In the genomic region with DNA sequence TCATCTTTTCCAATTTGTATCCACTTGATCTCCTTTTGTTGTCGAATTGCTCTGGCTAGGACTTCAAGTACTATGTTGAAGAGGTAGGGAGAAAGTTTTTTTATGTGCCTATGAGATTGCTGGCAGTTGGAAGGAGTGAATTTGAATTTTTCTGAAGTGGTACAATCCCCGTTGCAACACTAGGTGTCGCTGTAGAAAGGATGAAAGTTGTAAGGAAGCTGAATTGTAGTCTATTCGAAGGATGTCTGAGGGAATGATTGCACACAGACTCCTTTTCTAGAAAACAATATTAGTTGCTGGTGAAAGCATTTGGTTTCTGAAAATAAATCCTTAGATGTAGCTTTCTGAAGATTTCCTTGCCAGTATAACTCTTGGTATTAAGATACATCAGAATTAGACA, we compare ENCODE assay signal across 8 mouse cellular contexts. TPM values are rescaled to one million over a fixed set of nuclear protein-coding genes. Genes with fewer than 3 reads are reported as not detected.
DNase-seq lines count a peak whose midpoint lies in the region; ATAC-seq and TF ChIP-seq lines count a peak whose summit lies in the region.
"Had no signal": no experiment of that assay in that cellular context is flagged by ENCODE, and none has a peak within 500 bp of the region (broad histone marks: within the 10 kb centered on the region; RNA-seq: fewer than 3 reads in every experiment).

No protein-coding gene starts in this region.

- no peaks in the 10 kb centered on the region for H3K27me3 ChIP-seq in midbrain, embryonic 10.5 days (ENCODE audit: low read depth, poor library complexity, severe bottlenecking)
- H3K27me3 ChIP-seq in midbrain, embryonic 13.5 days, result no peaks in the 10 kb centered on the region
- no peaks in the 10 kb centered on the region for H3K27me3 ChIP-seq in hindbrain, embryonic 15.5 days
- H3K27me3 ChIP-seq: megakaryocyte, embryonic 14.5 days had no signal

- no peak for TF ChIP-seq POLR2A in lung, adult 2 months (IDR thresholded peaks at IDR 0.05; ENCODE audit: borderline replicate concordance, extremely low read depth, low read depth, low read length)

- TF ChIP-seq CTCF in lung, adult 2 months (IDR thresholded peaks at IDR 0.05; ENCODE audit: insufficient read depth, low read length), result peak; percentile 31; the same call in 1 of the 2 replicates

- no peaks in the 10 kb centered on the region for H3K36me3 ChIP-seq in midbrain, embryonic 10.5 days
- H3K36me3 ChIP-seq in midbrain, embryonic 13.5 days, result no peaks in the 10 kb centered on the region
- H3K36me3 ChIP-seq in hindbrain, embryonic 15.5 days, result no peaks in the 10 kb centered on the region

- DNase-seq in midbrain, embryonic 10.5 days (ENCODE audit: low spot score), result peak; percentile 18
- peak; percentile 38 for DNase-seq in T-cell, adult 2 months (ENCODE audit: low spot score)
- peak; percentile 80 for DNase-seq in embryo, embryonic 10.5 days (ENCODE audit: low spot score)
- DNase-seq in lung, adult 2 months, result peak; percentile 25
- DNase-seq in retina, postnatal 7 days (ENCODE audit: low read depth, low spot score), result peak; percentile 4

- H3K4me1 ChIP-seq in midbrain, embryonic 10.5 days, result no peaks in the 10 kb centered on the region
- no peaks in the 10 kb centered on the region for H3K4me1 ChIP-seq in midbrain, embryonic 13.5 days (replicated peaks)
- H3K4me1 ChIP-seq in hindbrain, embryonic 15.5 days (replicated peaks), result no peaks in the 10 kb centered on the region
- H3K4me1 ChIP-seq in lung, adult 2 months (ENCODE audit: control insufficient read depth, insufficient read depth, low read length), result no peaks in the 10 kb centered on the region
- H3K4me1 ChIP-seq: megakaryocyte, embryonic 14.5 days had no signal

- no peak overlapping the region for H3K9ac ChIP-seq in midbrain, embryonic 13.5 days (replicated peaks)
- H3K9ac ChIP-seq in hindbrain, embryonic 15.5 days, result no peak overlapping the region

- no peak for ATAC-seq in midbrain, embryonic 13.5 days
- ATAC-seq in hindbrain, embryonic 15.5 days (ENCODE audit: low FRiP score, low read depth), result 0 out of 2 replicates have a peak, but pooled peaks have one; percentile 48

- 11% methylated on average over 4 of the region's 4 CpGs for WGBS in midbrain, embryonic 10.5 days
- 12% methylated on average over 4 of the region's 4 CpGs for WGBS in midbrain, embryonic 13.5 days
- 6% methylated on average over 4 of the region's 4 CpGs for WGBS in hindbrain, embryonic 15.5 days
- WGBS in lung, adult 2 months, result under 1% methylated on average over 4 of the region's 4 CpGs

- H3K27ac ChIP-seq in midbrain, embryonic 10.5 days (replicated peaks), result no peak overlapping the region
- no peak overlapping the region for H3K27ac ChIP-seq in midbrain, embryonic 13.5 days
- H3K27ac ChIP-seq in hindbrain, embryonic 15.5 days (replicated peaks), result no peak overlapping the region

- no peak overlapping the region for H3K4me3 ChIP-seq in midbrain, embryonic 10.5 days
- H3K4me3 ChIP-seq in midbrain, embryonic 13.5 days (replicated peaks), result no peak overlapping the region
- no peak overlapping the region for H3K4me3 ChIP-seq in hindbrain, embryonic 15.5 days
- H3K4me3 ChIP-seq in lung, adult 2 months (replicated peaks; ENCODE audit: extremely low read depth, low read depth, low read length), result no peak overlapping the region
- H3K4me3 ChIP-seq: megakaryocyte, embryonic 14.5 days had no signal

- H3K4me2 ChIP-seq in midbrain, embryonic 13.5 days (replicated peaks), result no peak overlapping the region
- H3K4me2 ChIP-seq in hindbrain, embryonic 15.5 days, result no peak overlapping the region

- H3K9me3 ChIP-seq in midbrain, embryonic 10.5 days (replicated peaks), result no peaks in the 10 kb centered on the region
- H3K9me3 ChIP-seq in midbrain, embryonic 13.5 days, result no peaks in the 10 kb centered on the region
- no peaks in the 10 kb centered on the region for H3K9me3 ChIP-seq in hindbrain, embryonic 15.5 days
- H3K9me3 ChIP-seq: megakaryocyte, embryonic 14.5 days had no signal

RNA-seq across cellular contexts. Expression of a gene that starts 54.6 kb away (rescaled TPM):
- 53.5 and 61.5 TPM in 2 replicates for polyA plus RNA-seq in midbrain, embryonic 10.5 days (2016; fragmentation: Nextera tagmentation; extraction: Ambion mirVana)
- polyA plus RNA-seq in midbrain, embryonic 13.5 days (2015; fragmentation: Nextera tagmentation; extraction: Ambion mirVana), result 73.2 and 86.1 TPM in 2 replicates
- polyA plus RNA-seq in hindbrain, embryonic 15.5 days (2015; fragmentation: Nextera tagmentation; extraction: Ambion mirVana), result 130 and 142 TPM in 2 replicates
- polyA plus RNA-seq in lung, adult 2 months (2012; rRNA removed), result 308 and 329 TPM in 2 replicates

Comparison
In these comparisons a context has a peak if more than half of its experiments do, and no peak if none do; other contexts are left out.
1. DNase-seq: peak in every context shown above with its lines; median percentile 80 in embryo, embryonic 10.5 days; 38 in T-cell, adult 2 months; 25 in lung, adult 2 months; 18 in midbrain, embryonic 10.5 days; 4 in retina, postnatal 7 days.